Mouse (Mus musculus): ENCODE results near the gene Gm20777.
"Not testable (repeated sequence)": the region's sequence is repeated elsewhere in the genome, so short reads cannot be mapped to it uniquely, and the experiment has no call there.

Gene Gm20777

DNA sequence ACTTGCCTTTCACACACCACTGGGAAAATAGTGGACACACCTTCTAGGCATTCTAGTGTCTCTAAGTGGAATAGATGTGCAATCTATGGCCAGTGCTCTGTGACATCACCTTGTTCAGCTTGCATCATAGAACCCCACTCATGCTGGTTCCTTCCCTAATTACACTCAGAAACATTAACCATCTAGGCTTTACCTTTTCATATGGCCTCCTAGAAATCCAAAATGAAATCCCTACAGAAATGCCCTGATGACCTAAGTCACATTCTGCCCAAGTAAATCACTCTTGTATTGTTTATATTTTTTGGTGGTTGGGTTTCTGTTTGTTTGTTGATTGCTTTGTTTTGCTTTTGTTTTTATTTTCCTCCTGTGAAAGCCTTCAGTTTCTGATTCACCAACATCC, at the start of gene Gm20777:
TSS of gene Gm20777 (minus strand) at position 101 of the 400 bp plus-strand sequence.
- not testable (repeated sequence) for DNase-seq (ENCODE audit: low read depth, low spot score)

DNA sequence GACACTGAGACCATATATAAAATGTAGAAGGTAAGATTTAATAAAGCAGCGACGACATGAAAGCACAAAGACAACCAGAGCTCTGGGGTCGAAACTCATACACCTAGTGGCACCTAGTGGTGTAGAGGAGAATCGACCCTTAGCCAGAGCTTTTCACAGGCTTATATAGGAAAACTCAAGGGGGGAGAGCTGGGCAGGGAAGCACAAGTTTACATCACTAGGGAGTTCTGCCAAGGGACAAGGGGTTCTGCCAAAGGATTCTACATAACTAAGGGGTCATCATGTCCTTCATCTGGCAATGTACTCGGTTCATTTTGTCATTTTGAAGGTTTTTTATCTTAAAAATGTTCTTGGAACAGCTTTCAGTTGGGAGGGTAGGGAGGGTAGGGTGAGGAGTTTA, 42.7 kb downstream of the Gm20777 start:
- DNase-seq (ENCODE audit: low read depth, low spot score) = not testable (repeated sequence)

- DNase-seq (ENCODE audit: low read depth, low spot score) = not testable (repeated sequence)
These were observed 43.5 kb downstream of the Gm20777 start for GRCm38 (mm10) chrY:10708761-10709160.

DNA sequence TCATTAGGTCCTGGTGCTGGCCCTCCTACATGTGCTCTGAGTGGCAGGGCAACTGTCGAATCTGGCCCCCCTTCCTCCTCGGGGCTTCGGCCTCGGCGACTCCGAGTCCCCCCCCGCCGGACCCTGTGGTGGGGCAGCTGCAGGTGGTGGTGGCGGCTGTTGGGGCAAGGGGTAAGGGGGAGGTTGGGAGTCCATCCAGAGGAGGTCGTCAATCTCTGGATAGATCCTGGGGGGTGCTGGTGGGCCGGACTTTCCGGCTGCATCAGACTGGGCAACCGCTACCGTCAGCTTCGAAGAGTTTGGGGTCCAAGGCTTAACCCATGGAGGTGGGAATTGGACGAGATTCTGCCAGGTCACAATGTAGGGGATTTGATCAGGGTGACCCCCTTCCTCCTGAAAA, 44.0 kb downstream of the Gm20777 start:
- not testable (repeated sequence) for DNase-seq (ENCODE audit: low read depth, low spot score)

DNA sequence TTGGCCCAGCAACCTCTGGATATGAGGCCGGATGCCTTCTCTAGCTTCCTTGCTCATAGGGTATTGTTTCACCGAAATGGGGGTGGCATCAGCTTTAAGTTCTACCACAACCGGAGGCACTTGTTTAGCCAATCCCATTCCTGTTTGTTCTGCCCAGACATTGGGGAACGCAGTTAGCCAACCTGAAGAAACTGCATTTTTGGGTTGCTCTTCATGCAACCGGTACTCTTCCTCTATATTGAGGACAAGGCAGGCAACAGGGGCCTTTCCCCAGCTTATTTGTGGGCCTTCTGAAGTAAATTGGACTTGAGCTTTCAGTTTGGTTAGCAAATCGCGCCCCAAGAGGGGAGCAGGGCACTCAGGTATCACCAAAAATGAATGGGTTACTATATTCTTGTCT, 45.6 kb downstream of the Gm20777 start:
- not testable (repeated sequence) for DNase-seq (ENCODE audit: low read depth, low spot score)
